In genomic region chr19:57029461-57029860, GRCm38 (mm10) we compare ENCODE assay signal across 26 mouse cellular contexts. TPM values are rescaled to one million over a fixed set of nuclear protein-coding genes. Genes with fewer than 3 reads are reported as not detected.
DNase-seq lines count a peak whose midpoint lies in the region; ATAC-seq and TF ChIP-seq lines count a peak whose summit lies in the region.
"Had no signal": no experiment of that assay in that cellular context is flagged by ENCODE, and none has a peak within 500 bp of the region (broad histone marks: within the 10 kb centered on the region; RNA-seq: fewer than 3 reads in every experiment).

No protein-coding gene starts in this region.

- H3K36me3 ChIP-seq in hindbrain, embryonic 10.5 days = no peaks in the 10 kb centered on the region
- peaks cover 2% of the 10 kb centered on the region for H3K36me3 ChIP-seq in hindbrain, embryonic 13.5 days
- no peaks in the 10 kb centered on the region for H3K36me3 ChIP-seq in stomach, embryonic 16.5 days (ENCODE audit: control insufficient read depth, insufficient read depth, low read length)
- H3K36me3 ChIP-seq in stomach, postnatal 0 days (ENCODE audit: control insufficient read depth, insufficient read depth, low read length) = no peaks in the 10 kb centered on the region
- H3K36me3 ChIP-seq: embryonic facial prominence, embryonic 10.5 days; embryonic facial prominence, embryonic 13.5 days; forebrain, embryonic 12.5 days; forebrain, embryonic 15.5 days had no signal

- H3K27me3 ChIP-seq in hindbrain, embryonic 10.5 days (ENCODE audit: insufficient read depth, poor library complexity, severe bottlenecking) = no peaks in the 10 kb centered on the region
- no peaks in the 10 kb centered on the region for H3K27me3 ChIP-seq in hindbrain, embryonic 13.5 days
- H3K27me3 ChIP-seq in stomach, embryonic 16.5 days (ENCODE audit: control insufficient read depth, insufficient read depth, low read length) = no peaks in the 10 kb centered on the region
- no peaks in the 10 kb centered on the region for H3K27me3 ChIP-seq in stomach, postnatal 0 days (ENCODE audit: control insufficient read depth, insufficient read depth, low read length)
- H3K27me3 ChIP-seq: embryonic facial prominence, embryonic 13.5 days; forebrain, embryonic 12.5 days; forebrain, embryonic 15.5 days had no signal

- H3K4me1 ChIP-seq in hindbrain, embryonic 10.5 days (replicated peaks) = peaks cover 31% of the 10 kb centered on the region
- H3K4me1 ChIP-seq in hindbrain, embryonic 13.5 days (replicated peaks) = peaks cover 8% of the 10 kb centered on the region
- H3K4me1 ChIP-seq in stomach, embryonic 16.5 days (ENCODE audit: control insufficient read depth, insufficient read depth, low read length) = no peaks in the 10 kb centered on the region
- H3K4me1 ChIP-seq in stomach, postnatal 0 days (replicated peaks; ENCODE audit: control insufficient read depth, insufficient read depth) = no peaks in the 10 kb centered on the region; the same call in 1 of the 2 replicates
- H3K4me1 ChIP-seq: forebrain, embryonic 15.5 days had no signal

- no peak overlapping the region for H3K4me2 ChIP-seq in hindbrain, embryonic 13.5 days
- H3K4me2 ChIP-seq in stomach, embryonic 16.5 days (ENCODE audit: low read depth, low read length) = no peak overlapping the region
- no peak overlapping the region for H3K4me2 ChIP-seq in stomach, postnatal 0 days (replicated peaks; ENCODE audit: low read depth)
- H3K4me2 ChIP-seq: embryonic facial prominence, embryonic 13.5 days; forebrain, embryonic 12.5 days; forebrain, embryonic 15.5 days; heart, embryonic 11.5 days had no signal

- 87% methylated on average over 6 of the region's 6 CpGs for WGBS in hindbrain, embryonic 10.5 days
- WGBS in hindbrain, embryonic 13.5 days = 94% methylated on average over 6 of the region's 6 CpGs
- WGBS in stomach, embryonic 16.5 days = 84% methylated on average over 6 of the region's 6 CpGs
- 84% methylated on average over 6 of the region's 6 CpGs for WGBS in stomach, postnatal 0 days

- no peak for ATAC-seq in hindbrain, embryonic 13.5 days (ENCODE audit: low FRiP score)
- no peak for ATAC-seq in stomach, embryonic 16.5 days (ENCODE audit: insufficient read depth, low FRiP score)
- ATAC-seq in stomach, postnatal 0 days (ENCODE audit: low FRiP score, low TSS enrichment) = no peak
- ATAC-seq: activated CD4-positive, CD25-positive, alpha-beta regulatory T cell, adult 4 months; forebrain, embryonic 15.5 days; hindbrain, embryonic 16.5 days; inflammation-experienced regulatory T-cells, adult 6 months; intestine, embryonic 16.5 days had no signal

- peaks cover 11% of the 10 kb centered on the region; the same call in 1 of the 2 replicates for H3K9me3 ChIP-seq in hindbrain, embryonic 10.5 days
- H3K9me3 ChIP-seq in hindbrain, embryonic 13.5 days = peaks cover 9% of the 10 kb centered on the region; the same call in 1 of the 2 replicates
- H3K9me3 ChIP-seq in stomach, embryonic 16.5 days (replicated peaks; ENCODE audit: control insufficient read depth, low read length) = 0 out of 2 replicates have a peak, but pooled peaks cover 8% of the 10 kb centered on the region
- 0 out of 2 replicates have a peak, but pooled peaks cover 3% of the 10 kb centered on the region for H3K9me3 ChIP-seq in stomach, postnatal 0 days (ENCODE audit: control insufficient read depth, low read length)
- H3K9me3 ChIP-seq: forebrain, embryonic 15.5 days had no signal

- H3K27ac ChIP-seq in gastrocnemius, adult 2 months = peak overlapping the region; percentile 82
- peak overlapping the region; percentile 40; the same call in 1 of the 2 replicates for H3K27ac ChIP-seq in hindbrain, embryonic 10.5 days
- H3K27ac ChIP-seq in hindbrain, embryonic 13.5 days = no peak overlapping the region
- peak overlapping the region; percentile 55; the same call in 1 of the 2 replicates for H3K27ac ChIP-seq in left cerebral cortex, adult 2 months
- H3K27ac ChIP-seq in stomach, embryonic 16.5 days (ENCODE audit: low read length) = peak overlapping the region; percentile 4; the same call in 1 of the 2 replicates
- H3K27ac ChIP-seq in stomach, postnatal 0 days (replicated peaks) = no peak overlapping the region; the same call in 1 of the 2 replicates
- H3K27ac ChIP-seq: embryonic facial prominence, embryonic 10.5 days; embryonic facial prominence, embryonic 13.5 days; forebrain, embryonic 12.5 days; forebrain, embryonic 15.5 days had no signal

- DNase-seq in gastrocnemius, adult 2 months = no peak
- DNase-seq in gastrocnemius, adult 18-20 months (ENCODE audit: low spot score) = no peak
- DNase-seq in hindbrain, embryonic 10.5 days (ENCODE audit: low spot score) = no peak
- DNase-seq in left cerebral cortex, adult 2 months (ENCODE audit: extremely low spot score in 1 of 2, low spot score in 2 of 2) = no peak
- DNase-seq in left cerebral cortex, postnatal 10 days (ENCODE audit: extremely low spot score in 1 of 2, low spot score in 2 of 2) = no peak
- no peak for DNase-seq in stomach, postnatal 0 days (ENCODE audit: low spot score)
- DNase-seq: adrenal gland, adult 8-10 months; adrenal gland, postnatal 25 days; cerebellum, adult 11 months; cerebellum, adult 2 months; cerebellum, adult 9-11 months; cerebellum, postnatal 25 days; embryo, embryonic 11 days had no signal

- no peak overlapping the region for H3K4me3 ChIP-seq in gastrocnemius, adult 2 months
- no peak overlapping the region for H3K4me3 ChIP-seq in hindbrain, embryonic 10.5 days
- no peak overlapping the region for H3K4me3 ChIP-seq in hindbrain, embryonic 13.5 days
- no peak overlapping the region for H3K4me3 ChIP-seq in left cerebral cortex, adult 2 months
- no peak overlapping the region for H3K4me3 ChIP-seq in stomach, embryonic 16.5 days (replicated peaks; ENCODE audit: low read length)
- no peak overlapping the region for H3K4me3 ChIP-seq in stomach, postnatal 0 days (ENCODE audit: low read depth, low read length)
- H3K4me3 ChIP-seq: embryonic facial prominence, embryonic 10.5 days; embryonic facial prominence, embryonic 13.5 days; erythroblast, embryonic 14.5 days; forebrain, embryonic 12.5 days; forebrain, embryonic 15.5 days had no signal

- no peak for TF ChIP-seq EP300 in stomach, postnatal 0 days (optimal IDR thresholded peaks at IDR 0.05)

- no peak overlapping the region for H3K9ac ChIP-seq in hindbrain, embryonic 13.5 days
- H3K9ac ChIP-seq in stomach, embryonic 16.5 days (ENCODE audit: low read length) = no peak overlapping the region
- no peak overlapping the region for H3K9ac ChIP-seq in stomach, postnatal 0 days (ENCODE audit: low read length)
- H3K9ac ChIP-seq: embryonic facial prominence, embryonic 13.5 days; forebrain, embryonic 12.5 days; forebrain, embryonic 15.5 days had no signal

- TF ChIP-seq CTCF in gastrocnemius, adult 2 months (IDR thresholded peaks at IDR 0.05) = no peak
- TF ChIP-seq CTCF in left cerebral cortex, adult 2 months (IDR thresholded peaks at IDR 0.05) = no peak
- no peak for TF ChIP-seq CTCF in stomach, postnatal 0 days (IDR thresholded peaks at IDR 0.05; ENCODE audit: low read depth)

- intact Hi-C loops in gastrocnemius, adult 2 months (cut with DNase I) = no loop called here
- intact Hi-C loops in left cerebral cortex, adult 2 months (cut with DNase I) = no loop called here
- intact Hi-C loops in left cerebral cortex, postnatal 10 days (cut with DNase I) = no loop called here

RNA-seq across cellular contexts. Expression of gene Afap1l2, which starts 21.4 kb away (rescaled TPM):
- 1 to 10 TPM; 1.6 TPM for total RNA-seq in gastrocnemius, adult 2 months (2021)
- total RNA-seq in gastrocnemius, adult 18-20 months (2021) = 1 to 10 TPM; 1.2 to 1.9 TPM
- polyA plus RNA-seq in hindbrain, embryonic 10.5 days (2016; fragmentation: Nextera tagmentation; extraction: Ambion mirVana) = 3.8 and 5.9 TPM in 2 replicates
- 9.5 and 12.2 TPM in 2 replicates for polyA plus RNA-seq in hindbrain, embryonic 13.5 days (2015; fragmentation: Nextera tagmentation; extraction: Ambion mirVana)
- total RNA-seq in left cerebral cortex, adult 2 months (2021) = 1 to 10 TPM; 7.9 to 8.4 TPM
- 10 to 100 TPM; 13.2 to 14.5 TPM for total RNA-seq in left cerebral cortex, postnatal 10 days (2021)
- polyA plus RNA-seq in stomach, embryonic 16.5 days (2015; fragmentation: Nextera tagmentation; extraction: Ambion mirVana) = 23.1 and 23.9 TPM in 2 replicates
- 9.0 and 11.0 TPM in 2 replicates for polyA plus RNA-seq in stomach, postnatal 0 days (2015; fragmentation: Nextera tagmentation; extraction: Ambion mirVana)
- total RNA-seq: common myeloid progenitor, adult 5-6 weeks had no signal
- polyA plus RNA-seq: activated CD4-positive, CD25-positive, alpha-beta regulatory T cell, adult 4 months; erythroblast, embryonic 14.5 days; inflammation-experienced regulatory T-cells, adult 6 months had no signal

Comparison
In these comparisons a context has a peak if more than half of its experiments do, and no peak if none do; other contexts are left out.
1. H3K27ac ChIP-seq: peak in gastrocnemius, adult 2 months (single experiment), hindbrain, embryonic 10.5 days (single experiment), left cerebral cortex, adult 2 months (single experiment) and stomach, embryonic 16.5 days (single experiment); none in hindbrain, embryonic 13.5 days (single experiment) and stomach, postnatal 0 days (single experiment).